ENCODE assay signal across 20 mouse cellular contexts in genomic region chr8:11115210-11115609, GRCm38 (mm10).
DNase-seq lines count a peak whose midpoint lies in the region; ATAC-seq and TF ChIP-seq lines count a peak whose summit lies in the region.
"Had no signal": no experiment of that assay in that cellular context is flagged by ENCODE, and none has a peak within 500 bp of the region (broad histone marks: within the 10 kb centered on the region; RNA-seq: fewer than 3 reads in every experiment).

No protein-coding gene starts in this region.

- TF ChIP-seq EP300 in lung, postnatal 0 days (IDR thresholded peaks at IDR 0.05): no peak

- H3K27ac ChIP-seq in layer of hippocampus, adult 2 months: peak overlapping the region; percentile 5; the same call in 1 of the 2 replicates
- peak overlapping the region; percentile 45; the same call in 1 of the 2 replicates for H3K27ac ChIP-seq in embryonic facial prominence, embryonic 14.5 days (replicated peaks; ENCODE audit: low read depth, low read length)
- no peak overlapping the region for H3K27ac ChIP-seq in lung, postnatal 0 days (ENCODE audit: low read length)
- H3K27ac ChIP-seq: heart, adult 2 months; heart, embryonic 15.5 days; hindbrain, embryonic 10.5 days; hindbrain, embryonic 14.5 days; intestine, embryonic 15.5 days had no signal

- TF ChIP-seq CTCF in layer of hippocampus, adult 2 months (conservative IDR thresholded peaks at IDR 0.05): no peak
- no peak for TF ChIP-seq CTCF in lung, postnatal 0 days (IDR thresholded peaks at IDR 0.05)

- H3K9me3 ChIP-seq in embryonic facial prominence, embryonic 14.5 days (ENCODE audit: control insufficient read depth, low read length): no peaks in the 10 kb centered on the region
- no peaks in the 10 kb centered on the region for H3K9me3 ChIP-seq in lung, postnatal 0 days (ENCODE audit: low read length)
- H3K9me3 ChIP-seq: heart, embryonic 15.5 days; hindbrain, embryonic 10.5 days; intestine, embryonic 15.5 days had no signal

- WGBS in embryonic facial prominence, embryonic 14.5 days: 31% methylated on average over 6 of the region's 6 CpGs
- 20% methylated on average over 6 of the region's 6 CpGs for WGBS in lung, postnatal 0 days

- no peak overlapping the region for H3K4me3 ChIP-seq in layer of hippocampus, adult 2 months
- H3K4me3 ChIP-seq in embryonic facial prominence, embryonic 14.5 days (ENCODE audit: low read depth, low read length): no peak overlapping the region
- no peak overlapping the region for H3K4me3 ChIP-seq in lung, postnatal 0 days (ENCODE audit: low read depth, low read length)
- H3K4me3 ChIP-seq: heart, adult 2 months; heart, embryonic 15.5 days; hindbrain, embryonic 10.5 days; intestine, embryonic 15.5 days had no signal

- H3K27me3 ChIP-seq in embryonic facial prominence, embryonic 14.5 days (replicated peaks; ENCODE audit: control insufficient read depth, insufficient read depth, low read length): no peaks in the 10 kb centered on the region
- no peaks in the 10 kb centered on the region for H3K27me3 ChIP-seq in lung, postnatal 0 days (replicated peaks; ENCODE audit: insufficient read depth, low read length)
- H3K27me3 ChIP-seq: heart, embryonic 15.5 days; intestine, embryonic 15.5 days had no signal

- H3K9ac ChIP-seq in embryonic facial prominence, embryonic 14.5 days (ENCODE audit: low read depth, low read length): no peak overlapping the region
- no peak overlapping the region for H3K9ac ChIP-seq in lung, postnatal 0 days (replicated peaks; ENCODE audit: low read depth)
- H3K9ac ChIP-seq: heart, embryonic 15.5 days; hindbrain, embryonic 14.5 days; intestine, embryonic 15.5 days had no signal

- no peak for ATAC-seq in embryonic facial prominence, embryonic 14.5 days (ENCODE audit: low read depth)
- ATAC-seq in megakaryocyte, adult 5-6 weeks (ENCODE audit: poor library complexity, severe bottlenecking): peak; percentile 65
- no peak for ATAC-seq in lung, postnatal 0 days
- ATAC-seq: forebrain, embryonic 14.5 days; intestine, embryonic 15.5 days had no signal

- DNase-seq in layer of hippocampus, adult 2 months (ENCODE audit: low spot score in 2 of 2): no peak
- DNase-seq in layer of hippocampus, postnatal 14 days (ENCODE audit: low spot score in 2 of 2): no peak
- peak; percentile 17 for DNase-seq in embryonic facial prominence, embryonic 14.5 days (ENCODE audit: low spot score)
- DNase-seq in lung, adult 18-20 months: no peak
- DNase-seq in gastrocnemius, postnatal 25 days: no peak
- no peak for DNase-seq in lung, postnatal 0 days (ENCODE audit: low spot score)
- DNase-seq: adrenal gland, postnatal 10 days; cerebellum, adult 11-12 months; cerebellum, adult 9-10 months; cerebellum, postnatal 25 days; heart, adult 2 months; heart, postnatal 14 days; kidney, adult 18-20 months had no signal

- H3K36me3 ChIP-seq in embryonic facial prominence, embryonic 14.5 days (ENCODE audit: control insufficient read depth, insufficient read depth, low read length): no peaks in the 10 kb centered on the region
- H3K36me3 ChIP-seq in lung, postnatal 0 days (ENCODE audit: insufficient read depth, low read length): no peaks in the 10 kb centered on the region
- H3K36me3 ChIP-seq: heart, embryonic 15.5 days; hindbrain, embryonic 10.5 days; intestine, embryonic 15.5 days had no signal

- H3K4me1 ChIP-seq in embryonic facial prominence, embryonic 14.5 days (ENCODE audit: control insufficient read depth, insufficient read depth, low read length): no peaks in the 10 kb centered on the region; the same call in 1 of the 2 replicates
- H3K4me1 ChIP-seq in lung, postnatal 0 days (ENCODE audit: insufficient read depth, low read depth, low read length): no peaks in the 10 kb centered on the region; the same call in 1 of the 2 replicates
- H3K4me1 ChIP-seq: hindbrain, embryonic 10.5 days; intestine, embryonic 15.5 days had no signal

- no peak overlapping the region for H3K4me2 ChIP-seq in embryonic facial prominence, embryonic 14.5 days (ENCODE audit: low read depth, low read length)
- no peak overlapping the region for H3K4me2 ChIP-seq in lung, postnatal 0 days (replicated peaks; ENCODE audit: low read depth, low read length)
- H3K4me2 ChIP-seq: heart, embryonic 11.5 days; heart, embryonic 15.5 days; hindbrain, embryonic 14.5 days; intestine, embryonic 15.5 days had no signal
